Mouse (Mus musculus) retina, embryonic 14.5 days (tissue): ENCODE results near the gene Psmb7.

Experiments used
- DNase-seq: peaks from one replicate; pipeline ENCODE4 v3.0.0-alpha.2; 2015; ENCODE audit warnings: low spot score

Psmb7 gene

DNA sequence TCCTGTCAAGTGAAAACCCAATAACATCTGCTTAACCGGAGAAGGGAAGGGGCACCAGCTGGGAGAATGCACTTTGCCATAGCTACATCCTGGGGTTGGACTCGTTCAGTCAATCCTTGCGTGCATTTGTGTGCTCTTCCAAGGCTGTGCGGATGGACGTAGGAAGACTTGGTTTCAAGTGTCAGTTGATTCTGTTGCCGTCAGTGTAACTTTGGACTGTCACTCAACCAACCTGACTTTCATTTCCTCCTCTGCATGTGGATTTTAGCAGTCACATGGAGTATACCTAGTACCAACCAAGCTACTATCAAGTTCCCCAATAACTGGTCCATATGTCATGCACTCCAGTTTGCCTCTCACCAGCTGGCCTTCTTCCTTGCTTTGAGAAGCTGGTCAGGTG is 98.9 kb downstream of the Psmb7 start:
- no peak for DNase-seq

DNA sequence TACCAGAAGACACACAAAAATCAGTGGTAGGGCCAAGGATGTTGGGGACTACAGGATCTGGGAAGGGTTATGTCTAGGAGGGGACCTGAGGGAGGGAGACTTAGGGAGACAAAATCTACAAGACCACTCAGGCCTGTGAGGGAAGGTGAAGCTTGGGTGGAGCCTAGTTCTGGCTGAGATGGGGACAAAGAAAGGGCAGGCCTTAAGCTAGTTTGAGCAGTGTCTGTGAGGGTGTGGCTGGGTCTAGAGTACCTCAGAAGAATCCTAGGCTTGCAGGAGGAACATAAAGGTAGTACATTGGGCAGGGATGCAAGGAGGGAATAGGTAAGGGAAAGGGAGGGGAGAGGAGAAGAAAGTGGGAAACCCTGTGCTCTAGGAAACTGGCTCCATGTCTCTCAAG is 99.5 kb downstream of the Psmb7 start:
- DNase-seq: no peak

DNA sequence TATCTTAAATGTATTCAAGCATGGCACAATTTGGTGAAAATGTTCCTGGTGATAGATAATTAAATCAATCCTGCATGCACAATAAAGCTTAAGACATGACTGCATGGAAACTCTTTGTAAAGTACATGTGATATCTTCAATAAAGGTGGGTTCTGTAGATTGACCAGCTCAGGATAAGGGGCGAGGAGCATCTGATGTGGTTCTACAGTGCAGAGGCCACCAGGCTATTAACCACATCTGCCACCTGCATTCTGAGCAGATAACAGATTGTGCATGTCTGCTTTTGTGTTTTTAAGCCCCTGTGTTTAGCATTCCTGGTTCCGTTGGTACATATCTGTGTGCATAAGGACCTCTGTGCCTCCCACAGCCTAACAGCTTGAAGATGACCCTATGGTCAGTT is 100.7 kb downstream of the Psmb7 start:
- no peak for DNase-seq

DNA sequence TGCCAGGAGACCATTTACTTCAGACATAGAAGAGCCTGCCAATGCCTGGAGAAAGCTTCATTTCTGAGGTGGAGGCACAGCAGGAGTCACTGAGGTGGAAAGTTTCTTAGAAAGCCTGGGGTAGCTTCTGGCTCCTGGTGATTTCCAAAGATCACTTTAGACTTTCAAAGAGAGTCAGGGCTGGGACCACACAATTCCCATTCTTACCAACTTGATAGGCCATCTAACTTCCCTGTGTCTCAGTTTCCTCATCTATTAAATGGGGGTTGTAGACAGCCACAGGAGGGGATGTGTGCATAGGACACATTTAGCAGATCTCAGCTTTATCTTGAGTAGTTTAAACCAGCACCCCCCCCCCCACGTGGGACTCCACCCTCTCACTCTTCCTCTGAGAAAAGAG is 101.5 kb downstream of the Psmb7 start:
- no peak for DNase-seq

DNA sequence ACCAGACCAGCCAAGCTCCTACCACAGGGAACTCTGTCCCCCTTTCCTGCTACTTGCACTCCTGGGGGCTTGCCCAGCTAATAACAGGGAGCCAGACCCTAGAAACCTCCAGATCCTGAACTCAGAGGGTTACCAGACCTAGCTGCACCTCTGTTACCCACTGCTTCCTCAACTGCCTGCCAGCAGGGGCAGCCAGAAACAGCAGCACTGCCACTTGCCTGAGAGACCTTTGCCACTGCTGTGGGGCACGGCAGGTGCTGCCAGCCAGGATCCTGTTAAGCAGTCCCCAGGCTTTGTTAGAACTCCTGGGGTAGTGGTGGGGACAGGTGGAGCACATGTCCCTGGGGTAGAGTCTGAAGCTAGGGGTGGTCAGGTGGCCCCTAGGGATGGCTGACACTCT is 102.3 kb downstream of the Psmb7 start:
- no peak for DNase-seq

DNA sequence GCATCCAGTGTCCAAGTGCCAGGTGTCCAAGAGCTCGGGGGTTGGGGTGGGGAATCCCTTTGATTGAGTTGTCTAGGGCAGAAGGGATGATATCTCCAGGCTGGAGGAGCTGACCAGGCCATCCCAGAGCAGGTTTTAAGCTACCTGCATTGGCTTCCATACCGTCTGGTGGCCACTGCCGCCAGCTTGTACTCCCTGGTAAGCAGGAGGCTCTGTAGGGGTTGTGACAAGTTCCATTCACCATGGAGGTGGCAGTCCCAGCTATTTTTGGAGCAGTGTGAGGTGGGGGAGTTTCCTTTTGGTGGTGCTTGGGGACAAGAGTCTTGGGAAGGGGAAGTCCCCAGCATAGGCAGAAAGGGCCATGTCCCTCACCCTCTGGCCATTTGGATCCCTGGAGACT is 102.8 kb downstream of the Psmb7 start:
- no peak for DNase-seq

DNA sequence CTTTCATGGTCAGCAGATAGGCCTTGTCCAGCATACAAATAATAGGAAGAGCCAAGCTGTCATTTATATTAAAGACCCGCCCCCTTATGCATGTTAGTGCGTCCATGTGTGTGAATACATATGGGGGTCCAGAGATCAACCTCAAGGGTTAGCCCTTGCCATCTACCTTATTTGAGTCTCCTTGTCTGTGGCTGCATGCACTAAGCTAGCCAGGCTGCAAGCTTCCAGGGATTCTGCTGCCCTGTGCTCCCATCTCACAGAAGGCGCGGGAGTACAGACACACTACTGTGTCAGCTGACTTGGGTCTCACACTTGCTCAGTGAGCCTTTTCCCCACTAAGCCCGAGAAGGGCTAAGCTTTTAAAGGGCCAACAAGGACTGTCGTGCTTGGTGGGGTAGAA is 103.2 kb downstream of the Psmb7 start:
- no peak for DNase-seq

DNA sequence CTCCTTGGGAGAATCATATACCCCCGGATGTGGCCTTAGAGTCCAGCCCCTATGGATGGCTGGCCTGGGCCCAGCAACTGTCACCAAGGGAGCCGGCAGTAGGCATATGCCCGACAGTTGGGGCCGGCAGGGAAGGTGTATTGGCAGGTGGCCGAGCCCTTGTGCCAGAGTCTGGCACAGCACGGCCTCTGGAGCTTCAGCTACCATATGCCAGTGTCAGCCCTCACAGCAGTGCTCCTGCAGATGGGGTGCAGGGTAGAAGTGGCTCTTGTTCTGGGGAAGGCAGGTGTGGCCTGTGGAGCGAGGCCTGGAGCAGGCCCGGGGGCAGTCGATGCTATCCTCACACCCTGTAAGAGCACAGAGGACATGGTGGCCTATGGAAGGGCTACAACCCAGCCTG is 104.2 kb downstream of the Psmb7 start:
- no peak for DNase-seq
